Mouse (Mus musculus) adrenal gland, adult 2 months (tissue): ENCODE measurements around the gene Nfic. TPM values are rescaled to one million over a fixed set of nuclear protein-coding genes. Genes with fewer than 3 reads are reported as not detected.

Source experiments
- DNase-seq: peaks from one replicate; pipeline ENCODE4 v3.0.0; 2021
- long read RNA-seq: library from polyadenylated mRNA; stranded (forward); transcript quantifications from one replicate; pipeline ENCODE4 v2.0.0, GENCODE M21; 2021
- polyA plus RNA-seq: library from polyadenylated mRNA; depleted of rRNA; stranded (reverse); fragments of >200 nt; gene quantifications from 2 replicates; pipeline ENCODE4 v1.2.3, GENCODE M21; 2012; rRNA removed
- total RNA-seq, 2 experiments: library from RNA; stranded (reverse); gene quantifications; 2 replicates each; pipeline ENCODE4 v1.2.3; 2021

Gene Nfic
- total RNA-seq (100 to 1,000 TPM in 1 of 2 experiments, 10 to 100 TPM in 1; 80.8 to 126 TPM), polyA plus RNA-seq (142 and 171 TPM in 2 replicates)
- long read RNA-seq, full-length matches to known transcripts = 14 of 33 reads
- long read RNA-seq, partial matches to known transcripts = 3 of 33 reads
- long read RNA-seq, other reads (novel, unspliced or antisense) = 16 of 33 reads

DNA sequence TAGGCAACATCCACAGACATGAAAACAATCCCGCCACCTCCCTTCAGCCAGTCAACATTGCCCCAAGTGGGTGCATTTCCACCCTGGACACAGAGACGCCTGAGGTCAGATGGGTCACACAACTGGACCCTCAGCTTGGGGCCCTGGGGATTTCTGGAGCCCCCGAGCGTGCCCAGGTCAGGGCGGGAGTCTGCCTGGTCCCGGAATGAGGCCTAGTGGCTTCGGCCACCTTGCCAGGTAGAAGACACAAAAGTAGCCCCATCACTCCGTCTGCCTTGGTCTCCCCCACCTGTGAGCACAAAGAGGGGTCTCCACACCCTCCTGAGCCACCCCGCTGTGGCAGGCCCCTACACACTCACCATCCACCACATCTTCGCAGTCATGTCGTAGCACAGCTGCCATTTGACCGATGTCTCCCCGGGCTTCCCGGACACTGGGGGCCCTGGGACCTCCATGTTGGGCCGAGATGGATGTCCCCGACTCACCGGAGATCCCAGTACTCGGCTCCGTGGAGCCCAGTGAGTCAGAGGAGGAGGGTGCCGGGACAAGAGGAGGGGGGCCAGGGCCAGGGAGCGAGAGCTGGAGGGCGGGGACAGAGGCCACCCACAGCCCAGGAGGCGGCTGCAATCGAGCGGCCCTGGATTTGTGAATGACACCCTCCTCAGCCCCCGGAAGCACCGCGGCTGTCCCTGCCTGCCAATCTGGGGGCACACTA is at the start of gene Nfic:
Nfic (minus strand) TSS at position 455 of the 715 bp plus-strand sequence.
- DNase-seq = no peak

GRCm38 (mm10) chr10:81502658-81503057 is 47.2 kb upstream of the Nfic start:
- DNase-seq = peak; percentile 89

GRCm38 (mm10) chr10:81501863-81502262 is 46.4 kb upstream of the Nfic start:
- no peak for DNase-seq

DNA sequence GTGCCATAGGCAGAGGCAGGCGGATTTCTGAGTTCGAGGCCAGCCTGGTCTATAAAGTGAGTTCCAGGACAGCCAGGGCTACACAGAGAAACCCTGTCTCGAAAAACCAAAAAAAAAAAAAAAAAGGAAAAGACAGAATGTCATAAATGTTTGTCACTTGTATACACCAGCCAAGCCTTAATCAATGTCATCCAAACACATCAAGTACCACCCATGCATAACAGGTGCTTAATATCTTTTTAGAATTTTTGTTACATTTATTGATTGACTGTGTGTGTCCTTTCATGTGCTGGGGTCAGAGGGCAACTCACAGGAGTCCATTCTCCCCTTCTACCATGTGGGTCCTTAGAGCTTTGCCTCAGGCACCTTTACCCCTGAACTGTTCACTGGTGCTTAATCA is 44.6 kb upstream of the Nfic start, which contains the start of gene S1pr4:
S1pr4 (minus strand) TSS at position 101 of the 400 bp plus-strand sequence.
- DNase-seq = no peak

DNA sequence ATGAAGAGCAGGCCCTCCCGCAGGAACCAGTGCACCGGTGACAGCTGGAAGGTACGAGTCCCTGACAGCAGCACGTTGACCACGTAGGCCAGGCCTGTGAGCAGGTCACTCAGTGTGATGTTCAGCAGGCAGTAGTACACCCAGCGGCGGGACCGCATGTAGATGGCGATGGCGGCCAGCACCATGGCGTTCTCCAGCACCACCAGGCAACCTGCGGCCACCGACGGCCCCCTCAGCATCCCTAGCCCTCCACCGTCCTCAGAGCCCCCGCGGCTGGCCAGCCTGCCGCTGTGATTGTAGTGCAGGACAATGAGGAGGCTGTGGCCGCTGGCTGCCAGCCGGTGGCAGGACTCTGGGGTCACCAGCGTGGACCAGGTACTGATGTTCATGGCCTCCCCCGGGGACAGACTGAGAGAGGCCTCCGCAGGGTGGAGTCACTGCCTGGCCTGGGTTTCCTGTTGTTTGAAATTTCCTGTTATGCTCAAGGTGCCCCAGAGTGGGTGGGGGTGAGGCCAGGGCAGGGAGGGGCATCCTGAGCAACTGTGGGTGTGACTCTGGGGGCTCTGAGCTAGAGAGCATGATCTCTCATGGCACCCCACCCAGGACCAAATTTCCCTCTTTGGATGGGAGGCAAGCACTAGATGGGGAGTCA is 43.9 kb upstream of the Nfic start:
- DNase-seq = peak; percentile 46

DNA sequence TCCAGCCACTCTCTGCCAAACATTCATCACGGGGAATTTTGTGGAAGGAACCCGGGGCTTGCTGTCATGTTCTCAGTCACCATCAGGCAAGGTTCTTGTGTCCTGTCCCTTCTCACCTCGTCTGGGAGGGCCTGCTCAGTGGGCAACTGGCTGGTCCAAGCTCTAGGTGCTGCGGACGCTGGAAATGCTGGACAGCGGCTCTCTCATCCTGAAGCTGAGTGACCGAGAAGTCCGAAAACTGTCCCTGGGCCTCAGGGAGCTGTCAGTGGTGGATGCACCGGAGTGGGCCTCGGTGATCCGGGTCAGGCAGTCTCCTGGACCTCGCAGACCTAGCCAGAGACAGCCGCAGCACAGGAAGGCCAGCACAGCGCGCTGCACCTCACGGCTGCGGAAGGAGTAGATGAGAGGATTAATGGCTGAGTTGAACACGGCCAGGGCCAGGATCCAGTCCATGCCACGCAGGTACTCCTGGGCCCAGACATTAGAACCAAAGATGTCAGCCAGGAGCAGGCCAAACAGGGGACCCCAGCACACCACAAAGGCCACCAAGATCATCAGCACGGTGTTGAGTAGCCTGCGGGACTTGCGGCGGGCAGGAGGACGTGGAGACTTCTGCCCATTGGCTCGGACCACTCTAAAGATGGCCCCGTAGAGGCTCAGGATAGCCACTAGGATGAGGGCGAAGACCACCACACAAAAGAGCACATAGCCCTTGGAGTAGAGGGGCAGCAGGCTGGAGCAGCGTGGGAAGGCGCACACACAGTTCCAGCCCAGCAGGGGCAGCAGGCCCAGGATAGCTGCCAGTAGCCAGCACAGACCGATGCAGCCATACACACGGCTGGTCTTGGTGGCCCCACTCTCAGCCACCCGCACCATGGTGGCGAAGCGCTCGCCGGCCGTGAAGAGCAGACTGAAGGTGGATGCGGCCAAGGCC is 43.1 kb upstream of the Nfic start:
- DNase-seq = no peak

GRCm38 (mm10) chr10:81497401-81498270 is 42.2 kb upstream of the Nfic start:
- no peak for DNase-seq

- DNase-seq = no peak
Observed at GRCm38 (mm10) chr10:81496969-81497368, 41.5 kb upstream of the Nfic start.

DNA sequence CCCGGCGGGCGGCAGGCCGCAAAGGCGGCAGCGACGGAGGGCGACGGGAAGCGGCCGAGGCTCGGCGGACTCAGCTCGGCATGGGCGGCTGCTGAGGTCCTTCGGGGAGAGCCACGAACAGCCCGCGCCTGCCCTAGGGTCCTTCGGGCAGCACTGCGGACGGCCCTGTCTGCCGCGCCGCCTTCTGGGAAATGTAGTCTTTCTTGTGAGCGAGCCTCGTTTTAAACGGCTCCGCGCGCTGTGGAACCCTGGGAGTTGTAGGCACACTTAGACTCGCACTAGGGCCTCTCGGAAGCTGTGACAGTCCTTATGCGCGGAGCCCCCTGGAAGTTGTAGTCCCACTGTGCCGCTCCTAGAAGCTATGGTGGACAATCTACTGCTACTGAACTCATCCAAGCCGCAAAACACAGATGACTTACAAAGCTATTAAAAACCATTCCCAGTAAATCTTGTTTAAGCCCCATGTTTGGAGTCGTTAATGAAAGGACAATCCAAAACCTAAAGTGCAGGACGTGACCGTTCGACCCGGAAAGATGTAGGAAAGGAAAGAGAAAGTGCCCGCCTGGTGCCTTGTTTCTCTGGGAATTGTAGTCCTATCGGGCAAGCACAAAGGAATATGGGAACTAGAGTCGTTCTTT is 40.9 kb upstream of the Nfic start, which contains the start of gene Ncln:
Ncln (minus strand) TSS at position 129 of the 638 bp plus-strand sequence.
- DNase-seq = peak; percentile 98

DNA sequence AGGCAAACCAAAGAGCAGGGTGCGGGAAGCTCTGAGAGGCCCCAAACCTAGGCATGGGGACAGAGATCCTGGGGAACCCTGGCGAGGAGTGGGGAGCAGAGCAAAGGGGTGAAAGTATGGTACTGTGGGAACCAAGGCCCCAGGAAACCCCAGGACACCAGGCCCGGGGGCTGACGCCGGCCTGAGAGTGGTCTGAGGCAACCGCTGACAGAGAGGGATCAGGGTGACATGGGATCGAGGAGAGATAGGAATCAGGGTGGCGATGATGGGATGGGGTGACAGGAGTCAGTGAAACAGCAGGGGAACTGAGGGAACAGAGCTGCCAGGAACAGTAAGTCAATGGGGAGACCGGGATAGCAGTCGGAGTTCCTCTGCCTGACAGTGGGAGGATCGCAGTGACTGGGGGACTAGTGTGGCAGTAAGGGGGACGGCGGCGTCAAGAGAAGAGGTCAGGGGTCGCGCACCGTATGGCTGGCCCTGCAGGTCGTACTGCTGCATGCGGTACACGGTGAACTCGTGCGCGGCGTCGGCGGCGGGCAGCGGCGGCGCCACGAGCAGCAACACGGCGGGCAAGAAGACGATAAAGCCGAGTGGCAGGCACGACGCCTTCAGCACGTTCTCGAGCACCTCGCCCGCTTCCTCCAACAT is 40.3 kb upstream of the Nfic start:
- no peak for DNase-seq

DNA sequence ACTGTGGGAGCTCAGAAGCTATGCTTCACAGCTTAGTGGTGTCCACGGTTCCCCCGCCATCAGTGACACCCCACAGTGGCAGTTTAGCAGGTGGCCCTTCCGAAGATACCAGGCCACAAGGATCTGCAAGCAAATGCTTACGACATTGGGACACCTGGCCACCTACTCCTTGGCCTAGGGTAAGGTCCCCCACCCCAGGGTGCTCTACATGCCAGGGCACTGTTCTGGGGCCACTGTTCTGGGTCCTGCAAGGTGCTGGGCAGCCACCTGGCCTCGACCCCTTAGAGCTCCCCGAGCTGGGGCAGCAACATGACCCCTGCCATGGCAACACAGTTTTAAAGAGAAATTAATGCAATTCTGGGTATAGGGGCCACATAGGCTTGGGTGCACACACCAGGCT is 39.7 kb upstream of the Nfic start:
- no peak for DNase-seq

DNA sequence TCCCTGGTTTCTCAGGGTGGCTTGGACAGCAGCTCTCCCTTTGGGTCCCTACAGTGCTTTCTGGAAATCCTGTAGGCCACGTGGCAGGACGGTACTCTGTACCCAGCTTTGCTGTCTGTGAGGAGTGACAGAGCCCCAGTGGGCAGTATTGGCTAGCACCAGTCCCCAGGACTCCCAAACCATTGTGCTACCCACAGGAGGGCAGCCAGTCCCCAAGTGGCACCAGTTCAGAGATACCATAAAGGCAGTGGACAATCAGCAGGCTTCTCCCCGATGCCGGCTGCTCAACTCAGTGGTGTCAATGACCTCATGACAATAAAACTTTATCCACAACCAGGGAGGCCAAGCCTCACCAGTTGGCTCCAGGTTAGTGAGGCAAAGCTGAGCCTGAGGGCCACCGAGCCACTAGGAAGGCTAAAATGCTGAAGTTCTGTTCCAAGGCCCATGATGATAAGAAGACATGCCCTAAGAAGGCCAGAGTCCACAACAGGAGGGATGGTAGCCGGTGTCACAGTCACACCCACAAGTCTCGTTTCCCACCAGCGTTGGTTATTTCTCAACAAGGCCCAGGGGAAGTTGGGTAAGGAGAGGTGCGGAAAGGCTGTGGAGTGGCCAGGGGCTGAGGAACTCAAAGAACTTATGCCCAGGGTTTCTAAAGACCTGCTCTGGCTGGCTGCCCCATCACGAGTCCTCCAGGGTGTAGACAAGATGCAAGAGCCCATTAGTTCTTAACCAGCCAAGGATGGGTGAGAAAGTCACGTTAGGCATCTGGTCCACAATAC is 39.0 kb upstream of the Nfic start:
- no peak for DNase-seq

DNA sequence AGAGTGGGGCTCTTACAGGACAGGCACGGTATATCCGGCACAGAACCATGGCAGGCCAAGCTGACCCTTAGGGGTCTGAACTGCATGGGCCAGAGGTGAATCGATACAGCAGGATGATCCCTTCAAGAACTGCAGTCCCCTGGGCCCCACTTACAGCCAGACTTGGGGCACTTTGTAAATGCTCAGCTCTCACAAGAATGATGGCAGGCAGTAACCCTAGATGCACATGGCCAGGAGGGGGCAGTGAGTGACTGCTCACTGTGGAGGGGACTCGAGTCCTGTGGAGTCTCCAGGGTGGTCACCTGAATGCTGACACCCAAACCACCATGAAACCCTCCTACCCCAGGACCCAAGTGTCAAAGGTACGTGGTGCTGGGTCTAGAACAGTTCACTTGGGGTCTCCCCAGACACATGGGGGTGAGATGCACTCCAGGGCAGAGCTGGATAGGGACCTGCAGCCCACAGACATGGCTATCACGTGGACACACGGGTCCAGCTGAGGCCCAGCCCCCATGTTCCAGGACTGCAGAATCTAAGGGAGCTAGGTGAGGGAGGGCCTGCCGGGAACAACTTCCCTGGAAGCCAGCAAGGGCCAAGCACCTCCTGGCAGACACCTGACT is 38.3 kb upstream of the Nfic start:
- no peak for DNase-seq

GRCm38 (mm10) chr10:81492606-81493240 is 37.3 kb upstream of the Nfic start:
- no peak for DNase-seq

GRCm38 (mm10) chr10:81491018-81491417 is 35.6 kb upstream of the Nfic start:
- no peak for DNase-seq

DNA sequence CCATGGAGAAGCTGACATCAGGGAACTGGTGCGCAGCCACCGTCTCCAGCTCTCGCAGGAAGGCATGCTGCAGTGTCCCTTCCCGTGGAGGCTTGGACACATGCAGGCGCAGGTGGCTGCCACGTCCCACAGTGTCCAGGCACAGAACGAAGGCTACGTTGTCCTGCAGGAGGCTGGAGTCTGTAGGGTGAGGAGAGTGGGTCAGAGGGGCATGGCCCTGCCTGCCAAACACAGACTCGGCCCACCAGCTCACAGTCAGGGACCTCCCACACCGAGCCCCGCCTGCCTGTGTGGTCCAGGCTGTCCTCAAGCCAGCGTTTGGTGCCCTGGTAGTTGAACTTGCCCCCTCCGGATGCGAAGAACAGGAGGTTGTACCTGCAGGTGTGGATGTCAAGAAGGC is 34.5 kb upstream of the Nfic start:
- DNase-seq = no peak

DNA sequence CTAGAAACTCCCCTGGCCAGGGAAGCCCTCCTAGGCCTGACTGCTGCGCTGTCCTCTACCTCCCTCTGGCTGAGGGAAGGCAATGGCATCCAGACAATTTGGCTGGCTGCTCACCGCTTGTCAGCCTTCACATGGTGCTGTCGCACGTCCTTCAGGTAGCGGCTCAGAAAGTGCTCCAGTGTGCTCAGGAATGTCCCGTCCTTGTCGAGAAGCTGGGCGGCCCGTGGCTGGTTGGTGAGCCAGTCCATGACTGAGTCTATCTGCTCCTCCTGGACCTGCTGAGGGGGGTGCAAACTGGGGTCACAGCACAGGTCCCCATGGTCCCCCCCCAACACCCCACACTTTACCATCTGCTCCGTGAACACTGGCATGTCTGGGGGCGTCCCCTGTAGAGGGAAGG is 32.6 kb upstream of the Nfic start:
- DNase-seq = no peak

DNA sequence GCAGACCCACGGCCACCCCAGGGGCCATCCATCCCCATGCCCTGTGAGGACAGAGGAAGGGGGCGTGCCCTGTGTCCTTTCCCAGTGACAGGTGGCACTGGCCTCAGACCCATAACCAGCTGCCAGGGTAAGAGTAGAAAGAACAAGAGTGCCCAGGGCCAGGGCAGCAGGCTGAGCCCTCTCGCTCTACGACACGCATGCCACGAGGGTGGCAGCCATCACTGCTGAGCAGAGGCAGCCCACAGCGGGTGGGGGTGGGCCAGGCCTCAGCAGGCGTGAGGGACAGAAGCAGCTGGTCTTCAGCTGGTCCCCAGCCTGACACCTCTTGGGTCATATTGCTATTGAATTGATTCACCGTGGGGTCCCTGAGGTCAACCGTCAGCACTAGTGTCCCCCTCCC is 31.1 kb upstream of the Nfic start:
- DNase-seq = no peak
